Mouse (Mus musculus) hindbrain, postnatal 0 days (tissue): Measurements from ENCODE around the gene Gm10324. TPM values are rescaled to one million over a fixed set of nuclear protein-coding genes. Genes with fewer than 3 reads are reported as not detected.
"Not testable (repeated sequence)": the region's sequence is repeated elsewhere in the genome, so short reads cannot be mapped to it uniquely, and the experiment has no call there.

ENCODE experiments used
- ATAC-seq: fragments of 200-750 bp; cut with Nextera tagmentation; 2 replicates; pipeline ENCODE4 v1.8.0; 2017; ENCODE audit warnings: mild to moderate bottlenecking, moderate TSS enrichment, moderate library complexity
- DNase-seq: peaks from one replicate; pipeline ENCODE4 v3.0.0-alpha.2; 2015; ENCODE audit warnings: low spot score
- H3K27ac ChIP-seq: fragments of 300-500 bp; sonication (generic); 2 replicates; pipeline ENCODE4 v1.5.1; 2014; ENCODE audit warnings: mild to moderate bottlenecking
- H3K27me3 ChIP-seq: fragments of 300-500 bp; sonication (generic); 2 replicates; pipeline ENCODE4 v1.6.1; 2014; ENCODE audit warnings: low read length, mixed read lengths; ENCODE audit not compliant: insufficient read depth
- H3K36me3 ChIP-seq: fragments of 300-500 bp; sonication (generic); 2 replicates; pipeline ENCODE4 v1.6.1; 2014; ENCODE audit warnings: low read length, mixed read lengths; ENCODE audit not compliant: insufficient read depth
- H3K4me1 ChIP-seq: fragments of 300-500 bp; sonication (generic); 2 replicates; pipeline ENCODE4 v1.6.1; 2014; ENCODE audit warnings: antibody characterized with exemption, low read length, mixed read lengths; ENCODE audit not compliant: insufficient read depth
- H3K4me2 ChIP-seq: fragments of 300-500 bp; sonication (generic); 2 replicates; pipeline ENCODE4 v1.6.1; 2014; ENCODE audit warnings: low read depth, mild to moderate bottlenecking, low read length, moderate library complexity, mixed read lengths
- H3K4me3 ChIP-seq: fragments of 300-500 bp; sonication (generic); 2 replicates; pipeline ENCODE4 v1.5.1; 2014; ENCODE audit warnings: low read length
- H3K9ac ChIP-seq: fragments of 300-500 bp; sonication (generic); replicated peaks from 2 replicates; pipeline ENCODE4 v1.6.1; 2014; ENCODE audit warnings: mild to moderate bottlenecking, low read length, moderate library complexity, mixed read lengths
- H3K9me3 ChIP-seq: fragments of 300-500 bp; sonication (generic); 2 replicates; pipeline ENCODE4 v1.6.1; 2016; ENCODE audit warnings: low read length, mixed read lengths
- WGBS: fragments of 180-500 bp; shearing (Covaris S2); extraction: QIAGEN DNeasy Blood & Tissue Kit; methylation state at CpG from one replicate; pipeline ENCODE4 v1.1.7; 2014; 5-methylcytosine and 5-hydroxymethylcytosine counted together
- polyA plus RNA-seq: library from polyadenylated mRNA; unstranded; fragments of >200 nt; fragmentation: Nextera tagmentation; extraction: Ambion mirVana; gene quantifications from 2 replicates; pipeline ENCODE4 v1.2.1, GENCODE M21; 2015
- total RNA-seq: library from RNA; depleted of rRNA; stranded (reverse); fragments of >200 nt; gene quantifications from 2 replicates; pipeline ENCODE4 v1.2.3, GENCODE M21; 2014; rRNA removed

Gm10324 gene
- total RNA-seq (not detected in 2 replicates), polyA plus RNA-seq (not detected in 2 replicates)

GRCm38 (mm10) chr13:66119247-66119646 lies at the start of gene Gm10324:
TSS of gene Gm10324 (plus strand) at chr13:66119547.
- H3K4me1 ChIP-seq, H3K27ac ChIP-seq, ATAC-seq, H3K27me3 ChIP-seq, H3K4me3 ChIP-seq, H3K9ac ChIP-seq, H3K36me3 ChIP-seq, DNase-seq, H3K4me2 ChIP-seq, H3K9me3 ChIP-seq: not testable (repeated sequence)
- no CpG with 5 or more reads among the region's 2 CpGs for WGBS

Other genes starting within 250 kb of the Gm10324 start
- not detected in 2 replicates for gene Gm10772, start 108.0 kb downstream of the Gm10324 start, total RNA-seq
- gene Gm10772, start 108.0 kb downstream of the Gm10324 start, polyA plus RNA-seq: not detected in 2 replicates